Mouse (Mus musculus) heart, embryonic 11.5 days (tissue): ENCODE results near the gene Prrg2. TPM values are rescaled to one million over a fixed set of nuclear protein-coding genes. Genes with fewer than 3 reads are reported as not detected.
A peak's percentile ranks its signal among the peaks of the same experiment; 100 is the strongest.

Source experiments
- ATAC-seq: fragments of 200-750 bp; cut with Nextera tagmentation; replicated peaks from 2 replicates; pipeline ENCODE4 v1.8.0; 2017; ENCODE audit warnings: moderate library complexity; ENCODE audit not compliant: insufficient number of reproducible peaks, low FRiP score, low TSS enrichment
- H3K27ac ChIP-seq: fragments of 300-500 bp; sonication (generic); 2 replicates; pipeline ENCODE4 v1.5.1; 2014; ENCODE audit warnings: mild to moderate bottlenecking, low read depth, low read length
- H3K27me3 ChIP-seq: fragments of 300-500 bp; sonication (generic); 2 replicates; pipeline ENCODE4 v1.6.1; 2014; ENCODE audit warnings: mild to moderate bottlenecking, low read length, mixed read lengths; ENCODE audit not compliant: control insufficient read depth, insufficient read depth
- H3K36me3 ChIP-seq: fragments of 300-500 bp; sonication (generic); 2 replicates; pipeline ENCODE4 v1.6.1; 2014; ENCODE audit warnings: mild to moderate bottlenecking, low read length, moderate library complexity, mixed read lengths; ENCODE audit not compliant: control insufficient read depth, insufficient read depth
- H3K4me1 ChIP-seq: fragments of 300-500 bp; sonication (generic); 2 replicates; pipeline ENCODE4 v1.6.1; 2014; ENCODE audit warnings: low read length; ENCODE audit not compliant: control insufficient read depth, insufficient read depth
- H3K4me2 ChIP-seq: fragments of 300-500 bp; sonication (generic); 2 replicates; pipeline ENCODE4 v1.6.1; 2014; ENCODE audit warnings: mild to moderate bottlenecking, moderate library complexity
- H3K4me3 ChIP-seq: fragments of 300-500 bp; sonication (generic); 2 replicates; pipeline ENCODE4 v1.5.1; 2014; ENCODE audit warnings: low read depth, low read length
- H3K9ac ChIP-seq: fragments of 300-500 bp; sonication (generic); 2 replicates; pipeline ENCODE4 v1.6.1; 2014; ENCODE audit warnings: mild to moderate bottlenecking, low read depth, low read length, moderate library complexity
- H3K9me3 ChIP-seq: fragments of 300-500 bp; sonication (generic); replicated peaks from 2 replicates; pipeline ENCODE4 v1.6.1; 2016; ENCODE audit warnings: low read length; ENCODE audit not compliant: control insufficient read depth
- WGBS: fragments of 180-500 bp; shearing (Covaris S2); extraction: QIAGEN DNeasy Blood & Tissue Kit; methylation state at CpG from one replicate; pipeline ENCODE4 v1.1.7; 2014; ENCODE audit not compliant: insufficient replicate concordance; 5-methylcytosine and 5-hydroxymethylcytosine counted together
- polyA plus RNA-seq: library from polyadenylated mRNA; unstranded; fragments of >200 nt; fragmentation: Nextera tagmentation; extraction: Ambion mirVana; gene quantifications from 2 replicates; pipeline ENCODE4 v1.2.1, GENCODE M21; 2014

Gene Prrg2
- polyA plus RNA-seq, 1 experiment from 2014 or later = 13.3 TPM

GRCm38 (mm10) chr7:45093516-45093905 lies 31.0 kb upstream of the Prrg2 start:
- 35% methylated on average over 18 of the region's 18 CpGs for WGBS
- no peak overlapping the region for H3K4me3 ChIP-seq
- no peaks in the 10 kb centered on the region for H3K27me3 ChIP-seq
- no peaks in the 10 kb centered on the region for H3K9me3 ChIP-seq
- H3K27ac ChIP-seq = 0 out of 2 replicates have a peak overlapping the region, but pooled peaks have one; percentile 35
- H3K4me1 ChIP-seq = peaks cover 12% of the 10 kb centered on the region; the same call in 1 of the 2 replicates
- ATAC-seq = no peak
- peaks cover 4% of the 10 kb centered on the region for H3K36me3 ChIP-seq
- no peak overlapping the region for H3K4me2 ChIP-seq
- no peak overlapping the region for H3K9ac ChIP-seq

DNA sequence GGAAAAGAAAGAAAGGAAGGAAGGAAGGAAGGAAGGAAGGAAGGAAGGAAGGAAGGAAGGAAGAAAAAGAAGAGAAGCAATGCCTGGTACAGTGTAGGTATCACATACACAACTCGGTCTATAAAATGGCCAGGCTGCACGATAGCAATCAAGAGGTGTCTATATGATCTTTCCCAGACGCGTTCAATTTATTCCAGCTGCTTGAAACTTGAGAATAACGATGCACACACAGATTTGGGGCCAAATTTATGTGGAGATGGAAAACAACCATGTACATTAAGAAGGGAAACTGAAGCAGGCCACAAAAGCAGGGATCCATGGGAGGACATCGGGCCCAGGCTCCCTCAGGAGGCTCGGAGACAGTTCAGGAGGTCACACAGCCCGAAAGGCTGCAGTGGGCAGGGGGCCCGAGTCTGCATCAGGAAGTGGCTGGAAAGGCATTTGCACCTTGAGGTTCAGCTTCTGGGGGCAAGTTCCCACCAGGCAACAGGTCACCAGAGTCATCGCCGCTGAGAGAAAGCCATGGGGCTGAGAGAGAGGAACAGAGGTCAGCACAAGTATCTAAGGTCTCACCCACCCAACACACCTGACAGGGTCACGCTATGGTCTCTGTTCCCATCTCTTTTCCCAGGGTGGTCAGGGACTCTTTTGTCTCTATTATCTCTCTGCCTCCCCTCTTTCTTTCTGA lies 30.5 kb upstream of the Prrg2 start:
- Histone ChIP-seq H3K4me1 (peaks cover 12% of the 10 kb centered on the region; the same call in 1 of the 2 replicates), H3K4me2 (peak overlapping the region; percentile 22; the same call in 1 of the 2 replicates), H3K9ac (no peak overlapping the region), H3K27me3 (no peaks in the 10 kb centered on the region), H3K4me3 (no peak overlapping the region), H3K36me3 (peaks cover 9% of the 10 kb centered on the region), H3K9me3 (no peaks in the 10 kb centered on the region), H3K27ac (peak overlapping the region; percentile 35)
- 62% methylated on average over 12 of the region's 12 CpGs for WGBS
- ATAC-seq = no peak

DNA sequence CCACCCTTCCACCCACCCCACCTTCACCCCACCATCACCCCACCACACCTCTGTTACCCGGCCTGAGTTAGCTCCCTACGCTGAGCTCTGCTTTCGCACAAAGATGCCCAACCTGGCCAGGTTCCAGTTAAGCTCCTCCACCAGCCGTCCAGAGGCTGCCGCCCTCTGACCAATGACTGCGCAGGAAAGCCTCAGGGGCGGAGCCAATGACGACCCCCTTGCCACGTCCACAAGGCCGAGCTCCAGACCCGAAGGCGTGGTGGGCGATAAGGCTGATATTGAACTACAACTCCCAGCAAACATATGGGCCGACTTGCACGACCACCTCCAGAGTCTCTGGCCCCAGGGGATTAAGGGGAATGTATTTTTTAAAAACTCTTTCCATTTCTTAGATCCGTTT lies 29.6 kb upstream of the Prrg2 start, which contains the start of gene Rcn3:
Rcn3 (minus strand) TSS at position 174 of the 400 bp plus-strand sequence.
- H3K36me3 ChIP-seq = peaks cover 18% of the 10 kb centered on the region
- peak within 1 kb of the TSS; percentile 88 for H3K27ac ChIP-seq
- peak within 1 kb of the TSS; percentile 86 for H3K9ac ChIP-seq
- H3K4me3 ChIP-seq = peak within 1 kb of the TSS; percentile 66
- H3K27me3 ChIP-seq = no peaks in the 10 kb centered on the region
- H3K4me2 ChIP-seq = peak within 1 kb of the TSS; percentile 86
- H3K4me1 ChIP-seq = peaks cover 12% of the 10 kb centered on the region; the same call in 1 of the 2 replicates
- 0% methylated on average over 16 of the region's 16 CpGs for WGBS
- no peaks in the 10 kb centered on the region for H3K9me3 ChIP-seq
- ATAC-seq = peak; percentile 91

DNA sequence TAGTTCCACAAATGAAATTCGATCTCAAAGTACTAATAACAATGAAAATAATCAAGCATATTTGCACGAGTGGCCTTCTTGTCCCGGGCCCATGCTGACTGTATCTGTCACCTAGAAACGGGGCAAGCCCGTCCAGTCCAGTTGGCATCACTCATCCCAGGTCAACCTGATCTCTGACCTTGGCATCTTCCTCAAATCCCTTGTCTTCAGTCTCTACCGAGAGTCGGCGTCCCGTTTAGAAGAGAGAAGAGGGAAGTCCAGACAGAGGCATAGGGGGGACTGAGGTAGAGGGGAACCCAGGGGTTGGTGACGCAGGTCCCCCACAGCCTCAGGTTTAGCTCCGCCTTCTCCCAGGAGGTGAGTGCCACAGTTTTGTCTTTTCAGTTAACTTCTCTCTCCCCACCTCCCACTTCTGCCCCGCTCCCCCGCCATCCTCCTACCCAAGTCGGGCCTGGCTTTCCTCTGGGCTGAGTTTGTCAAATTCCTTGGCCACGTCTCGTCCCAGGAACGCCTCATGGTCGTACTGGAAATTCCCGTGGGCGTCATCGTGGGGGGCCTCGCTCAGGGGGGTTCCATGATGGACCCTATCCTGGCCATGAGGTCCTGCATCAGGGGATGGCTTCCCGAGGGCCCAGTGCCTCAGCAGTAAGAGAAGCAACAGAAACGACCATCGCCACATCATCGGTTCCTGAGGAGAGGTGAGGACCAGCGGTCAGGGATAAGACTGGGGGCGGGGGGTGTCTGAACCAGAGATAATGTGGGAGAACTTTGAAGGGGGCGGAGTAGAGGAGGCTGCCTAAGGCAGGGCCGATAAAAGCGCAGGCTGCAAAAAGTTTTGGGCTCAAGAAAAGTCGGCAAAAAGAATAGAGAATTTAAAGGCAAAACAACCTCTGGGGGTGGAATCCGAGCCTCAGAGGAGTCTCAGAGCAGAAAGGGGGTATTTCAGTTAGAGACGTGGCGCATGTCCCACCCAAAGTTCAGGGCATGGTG lies 28.8 kb upstream of the Prrg2 start:
- Histone ChIP-seq H3K27ac (peak overlapping the region; percentile 88), H3K27me3 (no peaks in the 10 kb centered on the region), H3K4me1 (peaks cover 12% of the 10 kb centered on the region; the same call in 1 of the 2 replicates), H3K4me3 (peak overlapping the region; percentile 66), H3K4me2 (peak overlapping the region; percentile 86), H3K9ac (peak overlapping the region; percentile 86), H3K36me3 (peaks cover 25% of the 10 kb centered on the region), H3K9me3 (no peaks in the 10 kb centered on the region)
- WGBS = 9% methylated on average over 35 of the region's 35 CpGs
- peak; percentile 53 for ATAC-seq

GRCm38 (mm10) chr7:45090251-45090977 lies 27.9 kb upstream of the Prrg2 start:
- 0 out of 2 replicates have a peak overlapping the region, but pooled peaks have one; percentile 88 for H3K27ac ChIP-seq

DNA sequence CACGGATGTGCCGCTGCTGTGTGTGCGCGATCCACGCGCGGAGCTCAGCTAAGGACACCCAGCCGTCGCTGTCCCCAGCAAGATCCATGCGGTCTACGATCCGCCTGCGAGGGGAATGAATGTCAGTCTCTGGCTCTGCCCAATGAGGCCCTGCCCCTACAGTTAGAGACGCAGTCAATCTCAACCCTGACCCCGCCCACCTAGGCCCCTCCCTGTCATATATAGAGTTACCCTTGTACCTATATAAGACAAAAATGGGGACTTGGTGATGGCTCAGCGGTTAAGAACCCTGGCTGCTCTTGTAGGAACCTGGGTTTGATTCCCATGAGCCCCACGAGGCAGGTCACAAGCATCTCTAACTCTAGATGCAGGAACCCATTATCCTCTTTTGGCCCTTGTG lies 26.1 kb upstream of the Prrg2 start:
- Histone ChIP-seq H3K36me3 (peaks cover 39% of the 10 kb centered on the region), H3K9ac (no peak overlapping the region), H3K27ac (no peak overlapping the region), H3K9me3 (no peaks in the 10 kb centered on the region), H3K27me3 (no peaks in the 10 kb centered on the region), H3K4me2 (no peak overlapping the region), H3K4me1 (peaks cover 12% of the 10 kb centered on the region; the same call in 1 of the 2 replicates), H3K4me3 (no peak overlapping the region)
- ATAC-seq = no peak
- WGBS = 85% methylated on average over 17 of the region's 17 CpGs

More at GRCm38 (mm10) chr7:45090251-45090977, 27.9 kb upstream of the Prrg2 start:
- WGBS = 76% methylated on average over 13 of the region's 13 CpGs
- Histone ChIP-seq H3K36me3 (peaks cover 32% of the 10 kb centered on the region), H3K9ac (peak overlapping the region; percentile 86; the same call in 1 of the 2 replicates), H3K4me1 (peaks cover 12% of the 10 kb centered on the region; the same call in 1 of the 2 replicates), H3K9me3 (no peaks in the 10 kb centered on the region), H3K4me3 (peak overlapping the region; percentile 66; the same call in 1 of the 2 replicates), H3K4me2 (peak overlapping the region; percentile 86), H3K27me3 (no peaks in the 10 kb centered on the region)
- ATAC-seq = no peak

DNA sequence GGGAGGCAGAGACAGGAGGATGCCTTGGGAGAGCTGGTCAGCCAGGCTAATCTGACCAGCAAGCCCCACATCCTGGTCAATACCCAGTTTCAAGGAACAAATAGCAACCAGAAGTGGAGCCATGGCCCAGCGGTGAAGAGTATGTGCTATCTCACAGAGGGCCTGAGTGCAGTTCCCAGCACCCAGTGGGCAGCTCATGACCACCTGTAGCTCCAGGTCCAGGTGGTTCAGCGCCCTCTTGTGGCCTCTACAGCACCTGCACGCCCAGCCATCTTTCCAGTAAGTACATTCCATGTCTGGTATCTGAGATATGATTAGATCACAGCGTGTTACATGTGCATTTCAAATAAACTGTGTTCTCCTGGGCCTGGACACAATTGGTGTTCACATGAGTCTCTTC lies 23.6 kb upstream of the Prrg2 start:
- Histone ChIP-seq H3K9me3 (no peaks in the 10 kb centered on the region; the same call in 1 of the 2 replicates), H3K27me3 (no peaks in the 10 kb centered on the region), H3K9ac (no peak overlapping the region), H3K4me2 (no peak overlapping the region), H3K36me3 (peaks cover 47% of the 10 kb centered on the region), H3K4me3 (no peak overlapping the region), H3K27ac (no peak overlapping the region), H3K4me1 (peaks cover 7% of the 10 kb centered on the region; the same call in 1 of the 2 replicates)
- no peak for ATAC-seq
- WGBS = 73% methylated on average over 4 of the region's 4 CpGs
